Mouse (Mus musculus): ENCODE measurements around the gene Bcl2l13.
"Not testable (repeated sequence)": the region's sequence is repeated elsewhere in the genome, so short reads cannot be mapped to it uniquely, and the experiment has no call there.

Gene Bcl2l13

GRCm38 (mm10) chr6:120901776-120902645 is 66.0 kb downstream of the Bcl2l13 start:
- DNase-seq (ENCODE audit: low read depth, low spot score): no peak

GRCm38 (mm10) chr6:120903450-120903912 is 67.5 kb downstream of the Bcl2l13 start:
- DNase-seq (ENCODE audit: low read depth, low spot score): peak; percentile 65

GRCm38 (mm10) chr6:120903961-120904360 is 67.9 kb downstream of the Bcl2l13 start:
- DNase-seq (ENCODE audit: low read depth, low spot score): no peak

- DNase-seq (ENCODE audit: low read depth, low spot score): no peak
These were observed 69.1 kb downstream of the Bcl2l13 start for GRCm38 (mm10) chr6:120905111-120905510.

- DNase-seq (ENCODE audit: low read depth, low spot score): no peak
These were observed 70.5 kb downstream of the Bcl2l13 start for GRCm38 (mm10) chr6:120906521-120906920.

- DNase-seq (ENCODE audit: low read depth, low spot score): not testable (repeated sequence)
These were observed 72.0 kb downstream of the Bcl2l13 start for GRCm38 (mm10) chr6:120907876-120908597.

GRCm38 (mm10) chr6:120909501-120909900 is 73.5 kb downstream of the Bcl2l13 start:
- DNase-seq (ENCODE audit: low read depth, low spot score): no peak

- no peak for DNase-seq (ENCODE audit: low read depth, low spot score)
These were observed 75.4 kb downstream of the Bcl2l13 start for GRCm38 (mm10) chr6:120911213-120912007.

- DNase-seq (ENCODE audit: low read depth, low spot score): no peak
These were observed 76.9 kb downstream of the Bcl2l13 start for GRCm38 (mm10) chr6:120912931-120913330.

GRCm38 (mm10) chr6:120913783-120914182 is 77.8 kb downstream of the Bcl2l13 start:
- DNase-seq (ENCODE audit: low read depth, low spot score): no peak

GRCm38 (mm10) chr6:120914533-120914910 is 78.5 kb downstream of the Bcl2l13 start:
- no peak for DNase-seq (ENCODE audit: low read depth, low spot score)

GRCm38 (mm10) chr6:120914911-120915648 is 79.1 kb downstream of the Bcl2l13 start:
- DNase-seq (ENCODE audit: low read depth, low spot score): peak; percentile 43

GRCm38 (mm10) chr6:120915649-120915975 is 79.6 kb downstream of the Bcl2l13 start:
- DNase-seq (ENCODE audit: low read depth, low spot score): no peak

- peak; percentile 68 for DNase-seq (ENCODE audit: low read depth, low spot score)
These were observed 80.3 kb downstream of the Bcl2l13 start, which contains the start of gene Bid for GRCm38 (mm10) chr6:120916074-120916971. Bid (minus strand) TSS chr6:120916853.

GRCm38 (mm10) chr6:120916972-120917881 is 81.2 kb downstream of the Bcl2l13 start:
- DNase-seq (ENCODE audit: low read depth, low spot score): not testable (repeated sequence)

- DNase-seq (ENCODE audit: low read depth, low spot score): no peak
These were observed 82.0 kb downstream of the Bcl2l13 start for GRCm38 (mm10) chr6:120917975-120918374.

GRCm38 (mm10) chr6:120924791-120925321 is 88.8 kb downstream of the Bcl2l13 start:
- not testable (repeated sequence) for DNase-seq (ENCODE audit: low read depth, low spot score)

GRCm38 (mm10) chr6:120926880-120927279 is 90.9 kb downstream of the Bcl2l13 start:
- DNase-seq (ENCODE audit: low read depth, low spot score): no peak

GRCm38 (mm10) chr6:120927765-120928164 is 91.8 kb downstream of the Bcl2l13 start:
- no peak for DNase-seq (ENCODE audit: low read depth, low spot score)
